Mouse (Mus musculus) heart, postnatal 10 days (tissue): ENCODE data around the gene Olfr303. TPM values are rescaled to one million over a fixed set of nuclear protein-coding genes. Genes with fewer than 3 reads are reported as not detected.
"Not testable (repeated sequence)": the region's sequence is repeated elsewhere in the genome, so short reads cannot be mapped to it uniquely, and the experiment has no call there.

Source experiments
- DNase-seq, 2 experiments: peaks; one replicate each; pipeline ENCODE4 v3.0.0; 2021
- intact Hi-C: fragments of 180-260 bp; cut with DNase I; formaldehyde crosslinking; loops from one replicate; pipeline ENCODE4 v1.15.1; 2025
- total RNA-seq, 2 experiments: library from RNA; stranded (reverse); gene quantifications; 2 replicates each; pipeline ENCODE4 v1.2.3; 2021

Gene Olfr303
- total RNA-seq: not detected

DNA sequence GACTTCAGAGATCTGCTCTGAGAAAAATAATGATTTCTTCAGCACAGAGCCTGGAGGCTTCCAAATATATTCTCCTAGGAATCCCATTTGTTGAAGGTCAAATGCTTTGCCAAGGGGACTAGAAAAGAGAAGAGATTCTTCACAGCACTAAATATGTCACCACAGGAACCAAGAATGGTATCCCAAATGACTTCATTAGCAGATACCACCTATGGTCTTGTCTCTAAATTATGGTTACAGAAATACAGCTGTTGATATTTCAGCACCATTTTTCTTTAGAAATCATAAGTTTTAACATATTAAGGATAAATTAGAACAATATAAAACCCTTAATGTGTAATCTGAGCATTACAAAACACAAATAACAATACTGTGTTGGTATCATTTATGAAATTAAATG, at the start of gene Olfr303:
Olfr303 (minus strand) TSS at position 101 of the 400 bp plus-strand sequence.
- no peak for DNase-seq
- intact Hi-C loops: no loop called here

DNA sequence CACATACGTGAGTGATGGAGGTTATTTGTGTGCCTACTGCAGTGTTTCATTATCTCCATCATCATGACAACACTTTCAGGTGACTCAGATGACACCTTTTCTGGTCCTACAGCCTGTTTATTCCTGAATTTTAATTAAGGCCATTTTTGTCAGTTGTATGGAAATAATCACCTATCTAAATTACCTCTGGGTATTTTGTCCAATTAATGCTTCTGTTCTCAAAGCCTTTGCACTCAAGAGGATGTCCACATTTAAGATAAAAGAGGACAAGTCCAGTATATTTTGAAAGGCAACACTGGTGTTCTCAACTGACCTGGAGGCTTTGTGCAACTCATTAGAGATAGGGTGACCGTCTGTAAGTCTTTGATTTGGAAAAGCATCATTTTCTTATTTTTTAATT, 6.0 kb upstream of the Olfr303 start, which contains the start of gene Olfr301:
Olfr301 (plus strand) TSS at position 301 of the 400 bp plus-strand sequence.
- intact Hi-C loops: no loop called here

DNA sequence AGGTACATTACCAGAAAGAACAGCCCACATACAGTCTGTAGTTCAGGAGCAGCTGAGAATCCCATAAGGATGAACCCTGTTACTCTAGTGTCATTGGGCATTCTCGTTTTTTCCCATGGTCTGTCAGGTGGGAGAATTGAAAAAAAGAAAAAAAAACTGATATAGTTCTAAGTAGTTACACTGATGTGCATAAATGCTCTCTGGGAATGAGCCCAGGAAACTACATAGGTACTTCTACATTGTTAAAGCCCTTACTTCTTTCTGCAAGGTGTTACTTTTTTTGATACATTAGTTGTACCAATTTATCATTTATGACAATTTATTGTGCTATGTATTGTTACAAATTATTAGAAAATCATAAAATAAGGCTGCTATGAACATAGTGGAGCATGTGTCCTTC, 11.0 kb downstream of the Olfr303 start, which contains the start of gene Olfr304:
Olfr304 (minus strand) TSS at position 101 of the 400 bp plus-strand sequence.
- DNase-seq: no peak
- intact Hi-C loops: no loop called here

More for the DNA sequence above, 6.0 kb upstream of the Olfr303 start, which contains the start of gene Olfr301:
- no peak for DNase-seq

DNA sequence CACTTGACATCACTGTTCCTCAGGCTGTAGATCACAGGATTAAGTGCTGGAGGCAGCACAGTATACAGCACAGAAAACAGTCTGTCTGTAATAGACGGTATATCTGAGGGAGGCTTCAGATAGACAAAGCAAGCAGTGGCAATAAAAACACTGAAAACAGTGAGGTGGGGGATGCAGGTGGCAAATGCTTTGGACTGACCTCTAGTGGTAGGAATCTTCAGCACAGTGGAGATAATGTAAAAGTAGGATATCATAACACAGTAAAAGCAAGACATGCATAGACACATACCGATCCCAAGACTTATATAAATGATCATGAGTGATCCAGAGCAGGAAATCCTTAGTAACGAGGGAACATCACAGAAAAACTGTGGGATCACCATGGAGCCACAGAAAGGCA, 11.8 kb downstream of the Olfr303 start:
- intact Hi-C loops: no loop called here
- DNase-seq: no peak

DNA sequence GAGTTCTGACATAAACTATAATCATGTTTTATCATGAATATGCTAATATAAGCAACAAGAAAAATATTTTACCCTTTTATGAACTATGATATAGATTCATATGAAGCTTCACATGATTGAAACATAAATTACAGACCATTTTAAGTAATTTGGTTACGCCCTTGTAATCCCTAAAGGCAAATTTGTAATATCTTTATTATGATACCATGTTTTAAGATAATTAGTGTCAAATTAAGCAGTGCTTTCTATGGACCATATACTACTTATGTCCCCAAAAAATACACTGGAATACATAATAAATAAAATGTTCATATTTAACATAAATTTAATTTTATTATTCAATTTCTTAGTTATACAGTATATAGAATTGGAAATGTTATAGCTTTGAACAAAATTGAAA, 30.8 kb downstream of the Olfr303 start, which contains the start of gene Olfr305:
Olfr305 (minus strand) TSS at position 101 of the 400 bp plus-strand sequence.
- DNase-seq: no peak
- intact Hi-C loops: no loop called here

DNA sequence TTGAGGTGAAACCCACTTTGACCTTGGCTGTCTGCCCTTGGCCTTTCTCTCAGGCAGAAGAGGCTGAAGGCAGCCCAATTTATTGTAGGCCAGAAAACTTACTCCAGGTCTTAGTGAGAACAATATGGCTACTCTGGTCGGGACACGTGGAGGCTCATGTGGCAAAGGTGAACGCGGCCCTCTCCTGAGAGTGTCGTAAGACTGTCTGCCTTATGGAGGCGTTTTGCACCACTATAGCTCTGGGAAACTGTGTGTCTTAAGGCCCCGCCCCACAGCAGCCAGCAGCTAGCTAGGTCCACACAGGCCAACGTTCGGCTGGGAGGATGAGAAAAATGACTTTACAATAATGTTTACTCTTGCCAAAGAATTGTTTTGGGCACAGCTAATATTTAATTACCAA, 51.3 kb downstream of the Olfr303 start:
- DNase-seq, intact Hi-C loops: not testable (repeated sequence)

DNA sequence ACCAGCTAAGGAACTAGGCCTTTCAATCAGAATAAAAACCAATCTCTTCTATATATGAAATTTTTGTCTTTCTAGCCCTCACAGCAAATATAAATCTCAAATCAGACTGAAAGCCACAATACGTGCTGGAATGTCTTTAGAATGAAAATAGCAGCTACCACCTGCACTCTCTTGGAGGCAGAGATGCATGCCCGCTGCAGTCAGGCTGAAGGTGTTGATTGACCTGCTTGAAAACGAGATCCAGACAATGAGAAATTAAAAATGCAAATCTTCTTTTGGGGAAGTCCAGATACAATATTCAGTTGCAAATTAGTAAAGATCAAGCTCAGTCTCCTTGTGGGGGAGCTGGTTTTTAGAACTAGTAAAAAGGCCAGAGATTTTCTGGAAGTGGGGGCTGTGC, 53.3 kb downstream of the Olfr303 start:
- intact Hi-C loops: no loop called here
- no peak for DNase-seq

DNA sequence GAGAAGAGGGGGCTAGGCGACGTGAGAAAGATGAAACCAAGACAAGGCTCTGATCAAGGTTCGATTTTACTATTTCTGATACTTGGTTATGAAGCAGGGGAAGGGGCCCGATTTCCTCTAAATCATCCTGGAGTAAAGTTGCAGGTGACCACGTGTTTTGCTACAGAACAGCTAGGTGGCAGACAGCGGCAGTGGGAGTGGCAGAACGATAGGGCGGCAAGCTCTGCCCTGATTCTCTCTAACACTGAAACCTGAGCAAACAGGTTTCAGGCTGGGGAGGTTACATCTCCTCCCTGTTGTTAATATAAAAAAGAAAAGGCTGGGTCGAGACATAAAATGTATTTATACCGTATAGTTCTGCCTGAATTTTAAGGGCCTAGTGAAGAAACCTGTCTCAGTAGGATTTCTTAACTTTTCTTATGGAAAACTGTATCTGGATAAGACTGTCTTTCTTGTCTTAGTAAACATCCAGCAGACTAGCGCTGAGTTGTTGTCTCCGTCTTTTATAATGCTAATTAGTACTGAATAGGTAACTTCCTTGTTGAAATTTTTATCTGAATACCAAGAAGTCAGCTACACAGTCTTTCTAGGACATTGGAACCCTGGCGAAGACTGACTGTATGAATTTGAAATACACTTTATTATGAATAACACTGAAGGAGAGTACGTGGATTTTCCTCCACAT, 54.6 kb downstream of the Olfr303 start:
- DNase-seq: no peak
- intact Hi-C loops: no loop called here

Other genes starting within 250 kb of the Olfr303 start
- not detected for gene Vmn2r75, start 226.0 kb downstream of the Olfr303 start, total RNA-seq
- not detected for gene Vmn2r76, start 151.5 kb downstream of the Olfr303 start, total RNA-seq
- not detected for gene Olfr310, start 120.6 kb downstream of the Olfr303 start, total RNA-seq
- gene Olfr309, start 84.1 kb downstream of the Olfr303 start, total RNA-seq: not detected
- not detected for gene Olfr308, start 72.2 kb downstream of the Olfr303 start, total RNA-seq
- gene Olfr307, start 60.2 kb downstream of the Olfr303 start, total RNA-seq: not detected
- gene Olfr305, start 30.9 kb downstream of the Olfr303 start, total RNA-seq: not detected
- gene Olfr304, start 11.1 kb downstream of the Olfr303 start, total RNA-seq: not detected
- not detected for gene Olfr301, start 6.1 kb upstream of the Olfr303 start, total RNA-seq
- gene Olfr299, start 62.1 kb upstream of the Olfr303 start, total RNA-seq: not detected
- not detected for gene Olfr298, start 94.7 kb upstream of the Olfr303 start, total RNA-seq
- not detected for gene Olfr297, start 122.2 kb upstream of the Olfr303 start, total RNA-seq
- gene Olfr295, start 186.1 kb upstream of the Olfr303 start, total RNA-seq: not detected
- not detected for gene Olfr294, start 218.9 kb upstream of the Olfr303 start, total RNA-seq